Mouse (Mus musculus): ENCODE data around the gene Tbc1d23. TPM values are rescaled to one million over a fixed set of nuclear protein-coding genes. Genes with fewer than 3 reads are reported as not detected.
A peak's percentile ranks its signal among the peaks of the same experiment; 100 is the strongest.

Gene Tbc1d23
- polyA plus RNA-seq, 1 experiment, result 10.7 TPM

DNA sequence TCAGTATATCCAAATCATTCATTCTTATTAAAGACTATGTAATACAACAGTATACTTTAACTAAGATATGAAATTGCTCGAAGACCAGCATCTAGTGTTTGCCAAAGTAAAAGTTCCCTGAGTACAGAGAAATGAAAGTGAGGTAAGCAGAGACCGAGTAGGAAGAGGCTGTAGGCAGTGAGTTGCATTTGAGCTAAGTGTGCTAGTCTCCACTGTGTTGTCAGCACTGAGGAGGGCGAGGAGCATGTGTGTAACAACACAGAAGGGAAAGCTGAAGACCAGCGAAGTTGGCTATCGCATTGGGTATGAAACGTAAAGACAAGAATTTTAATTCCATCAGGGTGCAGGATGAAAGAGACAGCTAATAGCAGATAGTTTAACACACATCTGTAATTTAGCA lies 97.7 kb downstream of the Tbc1d23 start:
- Histone ChIP-seq H3K4me1 (ENCODE audit: control insufficient read depth, insufficient read depth, low read length) (peaks cover 4% of the 10 kb centered on the region; the same call in 1 of the 2 replicates), H3K36me3 (ENCODE audit: control insufficient read depth, insufficient read depth, low read length) (peaks cover 2% of the 10 kb centered on the region), H3K27ac (ENCODE audit: insufficient read depth, low read depth, low read length) (no peak overlapping the region), H3K27me3 (replicated peaks; ENCODE audit: control insufficient read depth, insufficient read depth, low read length) (no peaks in the 10 kb centered on the region), H3K4me3 (ENCODE audit: insufficient read depth, low read depth, low read length) (no peak overlapping the region)
- DNase-seq, result no peak
- TF ChIP-seq CTCF (conservative IDR thresholded peaks at IDR 0.05; ENCODE audit: insufficient read depth, insufficient read length, low read depth, low read length) (no peak), POLR2A (IDR thresholded peaks at IDR 0.05; ENCODE audit: low read depth, low read length) (no peak)
- 93% methylated on average over 6 of the region's 6 CpGs for WGBS

DNA sequence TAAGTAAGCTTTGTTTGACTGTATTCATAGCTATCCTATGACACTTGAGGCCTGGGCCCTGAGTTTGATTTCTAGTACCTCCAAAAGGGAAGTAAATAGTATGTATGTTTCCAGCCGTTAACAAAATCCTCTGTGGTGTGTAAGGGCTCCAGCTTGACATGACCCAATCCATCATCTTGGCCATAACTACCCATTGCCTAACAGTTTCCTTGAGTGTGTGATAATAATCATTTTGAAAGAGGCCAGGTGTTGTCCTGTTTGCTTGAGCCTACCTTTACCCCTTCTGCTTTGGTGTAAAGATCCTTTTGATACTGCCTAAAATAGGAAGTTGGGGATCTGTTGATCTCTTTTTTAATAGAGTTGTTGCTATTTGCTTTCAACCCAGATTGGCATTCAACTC lies 99.0 kb downstream of the Tbc1d23 start:
- no peak overlapping the region for H3K27ac ChIP-seq (ENCODE audit: insufficient read depth, low read depth, low read length)
- DNase-seq, result no peak
- WGBS, result 45% methylated on average over 1 of the region's 1 CpGs
- peaks cover 4% of the 10 kb centered on the region; the same call in 1 of the 2 replicates for H3K4me1 ChIP-seq (ENCODE audit: control insufficient read depth, insufficient read depth, low read length)
- H3K27me3 ChIP-seq (replicated peaks; ENCODE audit: control insufficient read depth, insufficient read depth, low read length), result no peaks in the 10 kb centered on the region
- H3K36me3 ChIP-seq (ENCODE audit: control insufficient read depth, insufficient read depth, low read length), result peaks cover 2% of the 10 kb centered on the region
- TF ChIP-seq POLR2A (IDR thresholded peaks at IDR 0.05; ENCODE audit: low read depth, low read length) (no peak), CTCF (conservative IDR thresholded peaks at IDR 0.05; ENCODE audit: insufficient read depth, insufficient read length, low read depth, low read length) (no peak)
- H3K4me3 ChIP-seq (ENCODE audit: insufficient read depth, low read depth, low read length), result no peak overlapping the region

DNA sequence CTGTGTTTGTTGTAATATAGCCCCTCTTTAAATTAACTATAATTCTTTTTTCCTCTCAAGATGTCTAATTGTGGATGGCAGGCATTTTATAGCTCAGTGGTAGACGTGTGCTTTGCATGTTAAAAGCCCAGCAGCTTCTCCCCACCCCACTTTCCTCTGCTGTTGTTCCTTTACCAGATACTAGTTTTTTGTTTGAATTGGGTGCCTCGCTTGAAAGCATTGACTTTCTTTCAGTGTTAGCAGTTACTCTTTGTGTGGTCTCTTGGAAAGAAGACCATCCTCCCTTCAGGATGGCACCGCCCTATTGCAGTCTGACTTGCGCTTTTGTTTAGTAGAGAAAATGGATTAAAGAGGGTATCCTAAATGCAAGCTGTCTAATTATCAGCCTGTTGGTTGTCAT lies 99.8 kb downstream of the Tbc1d23 start:
- Histone ChIP-seq H3K4me1 (ENCODE audit: control insufficient read depth, insufficient read depth, low read length) (peaks cover 4% of the 10 kb centered on the region; the same call in 1 of the 2 replicates), H3K27me3 (replicated peaks; ENCODE audit: control insufficient read depth, insufficient read depth, low read length) (no peaks in the 10 kb centered on the region), H3K36me3 (ENCODE audit: control insufficient read depth, insufficient read depth, low read length) (no peaks in the 10 kb centered on the region; the same call in none of the 2 replicates), H3K27ac (ENCODE audit: insufficient read depth, low read depth, low read length) (no peak overlapping the region), H3K4me3 (ENCODE audit: insufficient read depth, low read depth, low read length) (no peak overlapping the region)
- no peak for DNase-seq
- 81% methylated on average over 4 of the region's 4 CpGs for WGBS
- TF ChIP-seq CTCF (conservative IDR thresholded peaks at IDR 0.05; ENCODE audit: insufficient read depth, insufficient read length, low read depth, low read length) (no peak), POLR2A (IDR thresholded peaks at IDR 0.05; ENCODE audit: low read depth, low read length) (no peak)

DNA sequence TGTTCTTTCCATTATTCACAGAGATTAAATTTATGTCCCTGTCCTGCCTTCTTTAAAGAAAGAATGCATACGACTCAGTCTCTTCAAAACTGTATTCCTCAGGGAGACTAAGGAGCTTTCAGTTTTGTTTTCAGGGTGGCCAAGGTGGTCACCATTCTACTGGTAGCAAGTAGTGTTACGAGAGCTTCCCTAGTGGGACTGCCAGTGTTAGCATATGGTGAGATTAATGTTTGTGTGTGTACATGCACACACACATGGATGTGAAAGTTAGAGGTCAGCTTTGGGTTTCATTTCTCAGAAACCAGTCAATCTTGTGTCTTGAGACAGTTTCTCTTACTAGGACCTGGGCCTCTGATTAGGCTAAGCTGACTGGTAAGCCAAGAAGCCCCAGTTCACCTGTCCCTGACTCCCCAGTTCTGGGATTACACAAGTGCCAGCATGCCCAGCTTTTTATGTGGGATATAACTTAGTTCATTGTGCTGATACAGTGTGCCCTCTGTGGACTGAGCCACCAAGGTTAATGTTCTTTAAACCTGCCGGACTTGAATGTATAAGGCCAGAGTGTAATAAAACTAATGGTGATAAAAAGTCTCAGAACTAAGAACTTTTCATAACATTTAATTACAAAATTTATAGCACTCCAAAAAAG lies 100.4 kb downstream of the Tbc1d23 start:
- WGBS, result 43% methylated on average over 3 of the region's 3 CpGs
- Histone ChIP-seq H3K4me3 (ENCODE audit: insufficient read depth, low read depth, low read length) (no peak overlapping the region), H3K27ac (ENCODE audit: insufficient read depth, low read depth, low read length) (0 out of 2 replicates have a peak overlapping the region, but pooled peaks have one; percentile 16), H3K27me3 (replicated peaks; ENCODE audit: control insufficient read depth, insufficient read depth, low read length) (no peaks in the 10 kb centered on the region), H3K4me1 (ENCODE audit: control insufficient read depth, insufficient read depth, low read length) (peaks cover 4% of the 10 kb centered on the region; the same call in 1 of the 2 replicates), H3K36me3 (ENCODE audit: control insufficient read depth, insufficient read depth, low read length) (no peaks in the 10 kb centered on the region; the same call in none of the 2 replicates)
- TF ChIP-seq POLR2A (IDR thresholded peaks at IDR 0.05; ENCODE audit: low read depth, low read length) (no peak), CTCF (conservative IDR thresholded peaks at IDR 0.05; ENCODE audit: insufficient read depth, insufficient read length, low read depth, low read length) (no peak)
- DNase-seq, result no peak

DNA sequence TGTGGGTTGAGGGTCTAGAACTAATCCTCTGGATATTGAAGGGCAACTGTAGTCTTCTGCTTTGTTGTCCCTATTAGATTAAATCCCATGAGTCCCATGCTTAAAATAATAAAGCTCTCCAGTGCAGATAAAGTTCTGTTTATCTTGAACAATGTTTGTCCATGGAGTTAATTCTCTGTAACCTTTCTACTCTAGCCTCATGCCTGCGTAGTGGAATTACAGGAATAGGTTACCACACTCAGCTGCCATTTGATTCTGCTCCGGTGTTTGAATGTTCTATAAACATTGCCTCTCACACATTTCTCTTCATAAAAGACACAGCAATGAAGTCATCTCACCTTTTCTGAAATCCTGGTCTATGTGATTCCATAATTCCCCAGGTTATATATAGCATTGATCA lies 103.5 kb downstream of the Tbc1d23 start:
- WGBS, result 45% methylated on average over 2 of the region's 2 CpGs
- Histone ChIP-seq H3K27ac (ENCODE audit: insufficient read depth, low read depth, low read length) (no peak overlapping the region), H3K36me3 (ENCODE audit: control insufficient read depth, insufficient read depth, low read length) (no peaks in the 10 kb centered on the region), H3K4me1 (ENCODE audit: control insufficient read depth, insufficient read depth, low read length) (peaks cover 14% of the 10 kb centered on the region), H3K4me3 (ENCODE audit: insufficient read depth, low read depth, low read length) (no peak overlapping the region), H3K27me3 (replicated peaks; ENCODE audit: control insufficient read depth, insufficient read depth, low read length) (no peaks in the 10 kb centered on the region)
- no peak for DNase-seq
- TF ChIP-seq POLR2A (IDR thresholded peaks at IDR 0.05; ENCODE audit: low read depth, low read length) (no peak), CTCF (conservative IDR thresholded peaks at IDR 0.05; ENCODE audit: insufficient read depth, insufficient read length, low read depth, low read length) (no peak)

DNA sequence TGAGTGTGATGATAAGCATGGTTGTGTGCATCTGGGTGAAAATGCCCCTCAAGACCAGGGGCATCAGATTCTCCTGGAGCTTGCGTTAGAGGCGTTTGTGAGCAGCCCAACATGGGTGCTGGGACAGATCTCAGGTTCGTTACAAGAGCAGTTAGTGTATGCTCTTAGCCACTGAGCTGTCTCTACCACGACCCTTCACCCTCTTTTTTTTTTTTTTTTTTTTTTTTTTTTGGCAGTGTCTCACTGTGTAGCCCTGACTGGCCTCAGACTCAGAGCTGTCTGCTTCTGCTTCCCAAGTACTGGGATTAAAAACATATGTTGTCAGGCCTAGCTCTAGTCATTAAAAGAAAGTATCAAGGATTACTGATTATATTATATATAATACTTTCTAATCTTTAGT lies 105.0 kb downstream of the Tbc1d23 start:
- no peak overlapping the region for H3K4me3 ChIP-seq (ENCODE audit: insufficient read depth, low read depth, low read length)
- H3K4me1 ChIP-seq (ENCODE audit: control insufficient read depth, insufficient read depth, low read length), result peaks cover 16% of the 10 kb centered on the region
- H3K36me3 ChIP-seq (ENCODE audit: control insufficient read depth, insufficient read depth, low read length), result no peaks in the 10 kb centered on the region
- 47% methylated on average over 4 of the region's 4 CpGs for whole genome bisulfite sequencing
- H3K27me3 ChIP-seq (replicated peaks; ENCODE audit: control insufficient read depth, insufficient read depth, low read length), result no peaks in the 10 kb centered on the region
- H3K27ac ChIP-seq (ENCODE audit: insufficient read depth, low read depth, low read length), result no peak overlapping the region
- TF ChIP-seq POLR2A (IDR thresholded peaks at IDR 0.05; ENCODE audit: low read depth, low read length) (no peak), CTCF (conservative IDR thresholded peaks at IDR 0.05; ENCODE audit: insufficient read depth, insufficient read length, low read depth, low read length) (no peak)
- no peak for DNase-seq

DNA sequence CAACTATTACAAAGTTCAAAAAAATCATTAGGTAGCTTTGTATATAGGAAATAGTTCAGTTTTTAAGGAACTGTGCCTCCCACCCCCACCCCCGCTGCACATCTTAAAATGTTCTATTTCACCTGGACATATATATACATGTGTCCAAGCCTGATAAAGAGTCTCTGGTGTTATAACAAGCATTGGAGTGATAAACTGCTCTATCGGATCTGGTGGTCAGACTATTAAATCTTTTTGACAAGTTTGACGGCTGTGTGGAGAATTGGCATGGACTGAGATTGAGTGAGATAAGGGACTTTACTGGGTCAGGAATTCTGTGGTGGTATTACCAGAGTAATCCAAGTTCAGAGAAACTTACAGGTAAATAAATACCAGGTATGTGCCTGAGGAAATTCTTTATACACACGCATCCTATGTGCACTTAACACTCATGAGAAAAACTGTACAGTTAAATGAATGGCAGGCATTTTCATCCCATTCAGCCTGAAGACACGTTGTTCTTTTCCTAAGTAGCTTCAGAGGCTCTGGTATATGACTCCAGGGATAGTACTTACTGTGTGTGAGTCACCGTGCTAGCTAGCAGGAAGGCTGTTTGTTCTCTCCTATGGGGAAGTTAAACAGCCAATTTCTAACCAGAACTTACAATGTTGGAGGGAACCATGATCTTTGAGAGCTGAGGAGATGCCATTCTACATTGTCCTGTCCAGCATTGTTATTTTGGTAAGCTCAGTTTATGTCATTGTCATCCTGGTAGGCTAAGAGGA lies 108.4 kb downstream of the Tbc1d23 start:
- Histone ChIP-seq H3K27me3 (replicated peaks; ENCODE audit: control insufficient read depth, insufficient read depth, low read length) (no peaks in the 10 kb centered on the region), H3K4me1 (ENCODE audit: control insufficient read depth, insufficient read depth, low read length) (peaks cover 11% of the 10 kb centered on the region), H3K27ac (ENCODE audit: insufficient read depth, low read depth, low read length) (no peak overlapping the region), H3K36me3 (ENCODE audit: control insufficient read depth, insufficient read depth, low read length) (no peaks in the 10 kb centered on the region), H3K4me3 (ENCODE audit: insufficient read depth, low read depth, low read length) (peak overlapping the region; percentile 75; the same call in 1 of the 2 replicates)
- TF ChIP-seq CTCF (conservative IDR thresholded peaks at IDR 0.05; ENCODE audit: insufficient read depth, insufficient read length, low read depth, low read length) (no peak), POLR2A (IDR thresholded peaks at IDR 0.05; ENCODE audit: low read depth, low read length) (no peak)
- no peak for DNase-seq
- 14% methylated on average over 6 of the region's 6 CpGs for WGBS

All from kidney, adult 2 months (tissue).